Mouse (Mus musculus): Measurements from ENCODE around the gene Phactr2. TPM values are rescaled to one million over a fixed set of nuclear protein-coding genes. Genes with fewer than 3 reads are reported as not detected.

The Phactr2 gene
- total and polyA plus RNA-seq, 3 experiments = not detected

- DNase-seq (ENCODE audit: low read depth, low spot score) = no peak
- no peak overlapping the region for H3K27ac ChIP-seq (ENCODE audit: control insufficient read depth, low read depth, low read length)
These were observed 169.5 kb downstream of the Phactr2 start for GRCm38 (mm10) chr10:13304641-13305241.

GRCm38 (mm10) chr10:13303271-13304265 is 170.6 kb downstream of the Phactr2 start:
- Histone ChIP-seq H3K79me2 (ENCODE audit: control insufficient read depth, insufficient read depth, low read length, poor library complexity) (no peaks in the 10 kb centered on the region), H3K9ac (ENCODE audit: control insufficient read depth, low read depth, low read length, poor library complexity, severe bottlenecking) (no peak overlapping the region), H3K4me1 (ENCODE audit: control insufficient read depth in 1 of 2, insufficient read depth in 2 of 2, low read length in 2 of 2) (no peaks in the 10 kb centered on the region), H3K27me3 (ENCODE audit: control insufficient read depth in 1 of 2, insufficient read depth in 2 of 2, low read length in 2 of 2) (no peaks in the 10 kb centered on the region), H3K4me3 (ENCODE audit: control insufficient read depth in 1 of 2, insufficient read depth in 1 of 2, low read depth in 2 of 2, low read length in 2 of 2) (no peak overlapping the region), H3K36me3 (ENCODE audit: control insufficient read depth in 1 of 2, insufficient read depth in 2 of 2, low read length in 2 of 2) (no peaks in the 10 kb centered on the region), H3K27ac (ENCODE audit: control insufficient read depth, low read depth, low read length) (no peak overlapping the region), H3K9me3 (replicated peaks; ENCODE audit: insufficient read depth, low read length) (no peaks in the 10 kb centered on the region)
- no peak for DNase-seq (ENCODE audit: low read depth, low spot score)
- TF ChIP-seq UBTF (IDR thresholded peaks at IDR 0.05; ENCODE audit: borderline replicate concordance, insufficient read depth, low read depth, low read length) = no peak
- no peak for TF ChIP-seq E2F4 (IDR thresholded peaks at IDR 0.05; ENCODE audit: borderline replicate concordance, low read depth, low read length)

More at GRCm38 (mm10) chr10:13304641-13305241, 169.5 kb downstream of the Phactr2 start:
- H3K36me3 ChIP-seq (ENCODE audit: control insufficient read depth in 1 of 2, insufficient read depth in 2 of 2, low read length in 2 of 2) = no peaks in the 10 kb centered on the region
- no peaks in the 10 kb centered on the region; a peak in 1 of 4 replicates for H3K27me3 ChIP-seq (ENCODE audit: control insufficient read depth in 1 of 2, insufficient read depth in 2 of 2, low read length in 2 of 2)
- H3K4me3 ChIP-seq (ENCODE audit: control insufficient read depth in 1 of 2, insufficient read depth in 1 of 2, low read depth in 2 of 2, low read length in 2 of 2) = no peak overlapping the region
- no peak for TF ChIP-seq JUND (IDR thresholded peaks at IDR 0.05; ENCODE audit: low read depth, low read length)
- TF ChIP-seq HCFC1 (IDR thresholded peaks at IDR 0.05; ENCODE audit: low read depth, low read length) = no peak
- no peak for TF ChIP-seq CTCF (IDR thresholded peaks at IDR 0.05 in 2 of 3, conservative IDR thresholded peaks at IDR 0.05 in 1 of 3; ENCODE audit: control insufficient read depth in 1 of 3, insufficient read depth in 1 of 3, low read depth in 2 of 3, low read length in 3 of 3, poor library complexity in 1 of 3, severe bottlenecking in 1 of 3)
- no peak for TF ChIP-seq CHD2 (IDR thresholded peaks at IDR 0.05; ENCODE audit: low read length)
- TF ChIP-seq MAX (IDR thresholded peaks at IDR 0.05; ENCODE audit: low read length) = no peak
- no peak for TF ChIP-seq MEF2A (IDR thresholded peaks at IDR 0.05; ENCODE audit: extremely low read depth, insufficient replicate concordance, low read depth, low read length, poor library complexity, severe bottlenecking)
- no peak for TF ChIP-seq GATA1 (IDR thresholded peaks at IDR 0.05; ENCODE audit: low read depth, low read length)
- no peak for TF ChIP-seq SMC3 (IDR thresholded peaks at IDR 0.05; ENCODE audit: low read depth, low read length)
- no peak for TF ChIP-seq MYC (IDR thresholded peaks at IDR 0.05; ENCODE audit: low read depth, low read length)
- no peak for TF ChIP-seq EP300 (IDR thresholded peaks at IDR 0.05; ENCODE audit: low read depth in 1 of 2, low read length in 2 of 2)
- TF ChIP-seq GABPA (IDR thresholded peaks at IDR 0.05; ENCODE audit: low read depth, low read length) = no peak
- no peak for TF ChIP-seq KAT2A (conservative IDR thresholded peaks at IDR 0.05; ENCODE audit: low read depth, low read length)
- no peaks in the 10 kb centered on the region for H3K79me2 ChIP-seq (ENCODE audit: control insufficient read depth, insufficient read depth, low read length, poor library complexity)
- no peaks in the 10 kb centered on the region for H3K4me1 ChIP-seq (ENCODE audit: control insufficient read depth in 1 of 2, insufficient read depth in 2 of 2, low read length in 2 of 2)
- no peak overlapping the region for H3K9ac ChIP-seq (ENCODE audit: control insufficient read depth, low read depth, low read length, poor library complexity, severe bottlenecking)
- H3K9me3 ChIP-seq (replicated peaks; ENCODE audit: insufficient read depth, low read length) = no peaks in the 10 kb centered on the region
